Mouse (Mus musculus): ENCODE measurements around the gene Efcab5. TPM values are rescaled to one million over a fixed set of nuclear protein-coding genes. Genes with fewer than 3 reads are reported as not detected.
"Not testable (repeated sequence)": the region's sequence is repeated elsewhere in the genome, so short reads cannot be mapped to it uniquely, and the experiment has no call there.

Efcab5 gene
- polyA plus RNA-seq, 1 experiment from 2014 or later, result 0.39 TPM

GRCm38 (mm10) chr11:77173731-77174130, 15.0 kb downstream of the Efcab5 start:
- Histone ChIP-seq H3K4me2 (no peak overlapping the region), H3K27me3 (no peaks in the 10 kb centered on the region), H3K9ac (no peak overlapping the region), H3K27ac (no peak overlapping the region), H3K4me3 (no peak overlapping the region), H3K4me1 (no peaks in the 10 kb centered on the region; the same call in 1 of the 2 replicates), H3K9me3 (replicated peaks) (no peaks in the 10 kb centered on the region), H3K36me3 (ENCODE audit: poor library complexity, severe bottlenecking) (no peaks in the 10 kb centered on the region)
- ATAC-seq, result no peak
- 55% methylated on average over 4 of the region's 4 CpGs for WGBS

GRCm38 (mm10) chr11:77160744-77161143, 28.0 kb downstream of the Efcab5 start:
- no peaks in the 10 kb centered on the region for H3K27me3 ChIP-seq
- H3K4me2 ChIP-seq, result no peak overlapping the region
- no peak for ATAC-seq
- no peaks in the 10 kb centered on the region for H3K4me1 ChIP-seq
- 96% methylated on average over 1 of the region's 1 CpGs for WGBS
- no peaks in the 10 kb centered on the region for H3K9me3 ChIP-seq (replicated peaks)
- H3K36me3 ChIP-seq (ENCODE audit: poor library complexity, severe bottlenecking), result no peaks in the 10 kb centered on the region
- H3K4me3 ChIP-seq, result no peak overlapping the region
- H3K27ac ChIP-seq, result no peak overlapping the region
- H3K9ac ChIP-seq, result no peak overlapping the region

GRCm38 (mm10) chr11:77160341-77160740, 28.4 kb downstream of the Efcab5 start:
- Histone ChIP-seq H3K9me3 (replicated peaks) (no peaks in the 10 kb centered on the region), H3K4me1 (no peaks in the 10 kb centered on the region), H3K27me3 (no peaks in the 10 kb centered on the region), H3K4me2 (no peak overlapping the region), H3K27ac (no peak overlapping the region), H3K36me3 (ENCODE audit: poor library complexity, severe bottlenecking) (no peaks in the 10 kb centered on the region), H3K9ac (no peak overlapping the region), H3K4me3 (no peak overlapping the region)
- ATAC-seq, result no peak
- WGBS, result 87% methylated on average over 9 of the region's 9 CpGs

- H3K9ac ChIP-seq, result no peak overlapping the region
- 82% methylated on average over 5 of the region's 5 CpGs for WGBS
- no peak overlapping the region for H3K4me2 ChIP-seq
- no peaks in the 10 kb centered on the region for H3K4me1 ChIP-seq
- H3K27me3 ChIP-seq, result no peaks in the 10 kb centered on the region
- H3K36me3 ChIP-seq (ENCODE audit: poor library complexity, severe bottlenecking), result no peaks in the 10 kb centered on the region
- no peaks in the 10 kb centered on the region for H3K9me3 ChIP-seq (replicated peaks)
- no peak overlapping the region for H3K27ac ChIP-seq
- no peak overlapping the region for H3K4me3 ChIP-seq
- no peak for ATAC-seq
Measured at GRCm38 (mm10) chr11:77154214-77154613, 34.6 kb downstream of the Efcab5 start.

- no peak overlapping the region for H3K27ac ChIP-seq
- no peak overlapping the region for H3K9ac ChIP-seq
- no peaks in the 10 kb centered on the region for H3K9me3 ChIP-seq (replicated peaks)
- 90% methylated on average over 6 of the region's 6 CpGs for WGBS
- no peak overlapping the region for H3K4me3 ChIP-seq
- H3K4me2 ChIP-seq, result no peak overlapping the region
- H3K36me3 ChIP-seq (ENCODE audit: poor library complexity, severe bottlenecking), result no peaks in the 10 kb centered on the region
- H3K4me1 ChIP-seq, result no peaks in the 10 kb centered on the region
- no peak for ATAC-seq
- H3K27me3 ChIP-seq, result no peaks in the 10 kb centered on the region
Measured at GRCm38 (mm10) chr11:77150806-77151205, 38.0 kb downstream of the Efcab5 start.

- not testable (repeated sequence) for H3K4me1 ChIP-seq; H3K27me3 ChIP-seq; H3K9ac ChIP-seq; H3K27ac ChIP-seq; H3K36me3 ChIP-seq (ENCODE audit: poor library complexity, severe bottlenecking); H3K4me3 ChIP-seq; ATAC-seq; H3K9me3 ChIP-seq (replicated peaks); H3K4me2 ChIP-seq
- 92% methylated on average over 21 of the region's 22 CpGs for WGBS
Measured at GRCm38 (mm10) chr11:77149783-77150630, 38.8 kb downstream of the Efcab5 start.

- Histone ChIP-seq H3K36me3 (ENCODE audit: poor library complexity, severe bottlenecking) (no peaks in the 10 kb centered on the region), H3K9me3 (replicated peaks) (no peaks in the 10 kb centered on the region), H3K4me1 (no peaks in the 10 kb centered on the region), H3K27me3 (no peaks in the 10 kb centered on the region), H3K9ac (no peak overlapping the region), H3K4me3 (no peak overlapping the region), H3K27ac (no peak overlapping the region), H3K4me2 (no peak overlapping the region)
- no peak for ATAC-seq
- 89% methylated on average over 2 of the region's 2 CpGs for WGBS
Measured at GRCm38 (mm10) chr11:77148774-77149173, 40.0 kb downstream of the Efcab5 start.

GRCm38 (mm10) chr11:77147753-77148152, 41.0 kb downstream of the Efcab5 start:
- no peaks in the 10 kb centered on the region for H3K36me3 ChIP-seq (ENCODE audit: poor library complexity, severe bottlenecking)
- H3K27ac ChIP-seq, result no peak overlapping the region
- no peaks in the 10 kb centered on the region for H3K9me3 ChIP-seq (replicated peaks)
- H3K9ac ChIP-seq, result no peak overlapping the region
- no peak overlapping the region for H3K4me3 ChIP-seq
- ATAC-seq, result no peak
- WGBS, result 94% methylated on average over 3 of the region's 3 CpGs
- no peak overlapping the region for H3K4me2 ChIP-seq
- no peaks in the 10 kb centered on the region for H3K27me3 ChIP-seq
- no peaks in the 10 kb centered on the region for H3K4me1 ChIP-seq

- Histone ChIP-seq H3K36me3 (ENCODE audit: poor library complexity, severe bottlenecking) (no peaks in the 10 kb centered on the region), H3K27me3 (no peaks in the 10 kb centered on the region), H3K27ac (no peak overlapping the region), H3K9me3 (replicated peaks) (no peaks in the 10 kb centered on the region), H3K4me2 (no peak overlapping the region), H3K9ac (no peak overlapping the region), H3K4me1 (no peaks in the 10 kb centered on the region), H3K4me3 (no peak overlapping the region)
- 94% methylated on average over 4 of the region's 4 CpGs for WGBS
- ATAC-seq, result no peak
Measured at GRCm38 (mm10) chr11:77145423-77145822, 43.3 kb downstream of the Efcab5 start.

- Histone ChIP-seq H3K9me3 (replicated peaks) (no peaks in the 10 kb centered on the region), H3K9ac (no peak overlapping the region), H3K4me1 (no peaks in the 10 kb centered on the region), H3K27me3 (no peaks in the 10 kb centered on the region), H3K4me2 (no peak overlapping the region), H3K27ac (no peak overlapping the region), H3K4me3 (no peak overlapping the region), H3K36me3 (ENCODE audit: poor library complexity, severe bottlenecking) (no peaks in the 10 kb centered on the region)
- ATAC-seq, result no peak
- 81% methylated on average over 6 of the region's 6 CpGs for WGBS
Measured at GRCm38 (mm10) chr11:77141938-77142337, 46.8 kb downstream of the Efcab5 start.

GRCm38 (mm10) chr11:77139976-77140375, 48.8 kb downstream of the Efcab5 start:
- 87% methylated on average over 6 of the region's 6 CpGs for WGBS
- H3K4me1 ChIP-seq, result no peaks in the 10 kb centered on the region
- no peak overlapping the region for H3K4me2 ChIP-seq
- H3K9me3 ChIP-seq (replicated peaks), result no peaks in the 10 kb centered on the region
- H3K27me3 ChIP-seq, result no peaks in the 10 kb centered on the region
- no peak for ATAC-seq
- H3K9ac ChIP-seq, result no peak overlapping the region
- no peaks in the 10 kb centered on the region for H3K36me3 ChIP-seq (ENCODE audit: poor library complexity, severe bottlenecking)
- H3K4me3 ChIP-seq, result no peak overlapping the region
- no peak overlapping the region for H3K27ac ChIP-seq

GRCm38 (mm10) chr11:77133450-77133849, 55.3 kb downstream of the Efcab5 start:
- no peak overlapping the region for H3K27ac ChIP-seq
- WGBS, result 96% methylated on average over 4 of the region's 4 CpGs
- no peaks in the 10 kb centered on the region for H3K27me3 ChIP-seq
- H3K4me2 ChIP-seq, result no peak overlapping the region
- no peaks in the 10 kb centered on the region for H3K36me3 ChIP-seq (ENCODE audit: poor library complexity, severe bottlenecking)
- no peak overlapping the region for H3K9ac ChIP-seq
- H3K4me1 ChIP-seq, result no peaks in the 10 kb centered on the region
- no peak for ATAC-seq
- H3K4me3 ChIP-seq, result no peak overlapping the region
- H3K9me3 ChIP-seq (replicated peaks), result no peaks in the 10 kb centered on the region

- 61% methylated on average over 3 of the region's 3 CpGs for WGBS
Measured at GRCm38 (mm10) chr11:77132580-77132979, 56.2 kb downstream of the Efcab5 start.

More at GRCm38 (mm10) chr11:77132580-77132979, 56.2 kb downstream of the Efcab5 start:
- Histone ChIP-seq H3K36me3 (ENCODE audit: poor library complexity, severe bottlenecking) (no peaks in the 10 kb centered on the region), H3K4me1 (no peaks in the 10 kb centered on the region), H3K9ac (no peak overlapping the region), H3K27me3 (no peaks in the 10 kb centered on the region), H3K4me2 (no peak overlapping the region), H3K9me3 (replicated peaks) (no peaks in the 10 kb centered on the region), H3K27ac (no peak overlapping the region), H3K4me3 (no peak overlapping the region)
- ATAC-seq, result no peak

Measured in forebrain, embryonic 13.5 days (tissue).